Mouse (Mus musculus) heart, postnatal 25 days (tissue): ENCODE data around the gene Gm49340. TPM values are rescaled to one million over a fixed set of nuclear protein-coding genes. Genes with fewer than 3 reads are reported as not detected.
"Not testable (repeated sequence)": the region's sequence is repeated elsewhere in the genome, so short reads cannot be mapped to it uniquely, and the experiment has no call there.

Source experiments
- DNase-seq: peaks from one replicate; pipeline ENCODE4 v3.0.0; 2022; ENCODE audit warnings: low spot score
- intact Hi-C: fragments of 180-260 bp; cut with DNase I; formaldehyde crosslinking; loops from one replicate; pipeline ENCODE4 v1.15.1; 2025
- total RNA-seq, 2 experiments: library from RNA; stranded (reverse); gene quantifications; 2 replicates each; pipeline ENCODE4 v1.2.3; 2021

Gene Gm49340
- not detected for total RNA-seq

DNA sequence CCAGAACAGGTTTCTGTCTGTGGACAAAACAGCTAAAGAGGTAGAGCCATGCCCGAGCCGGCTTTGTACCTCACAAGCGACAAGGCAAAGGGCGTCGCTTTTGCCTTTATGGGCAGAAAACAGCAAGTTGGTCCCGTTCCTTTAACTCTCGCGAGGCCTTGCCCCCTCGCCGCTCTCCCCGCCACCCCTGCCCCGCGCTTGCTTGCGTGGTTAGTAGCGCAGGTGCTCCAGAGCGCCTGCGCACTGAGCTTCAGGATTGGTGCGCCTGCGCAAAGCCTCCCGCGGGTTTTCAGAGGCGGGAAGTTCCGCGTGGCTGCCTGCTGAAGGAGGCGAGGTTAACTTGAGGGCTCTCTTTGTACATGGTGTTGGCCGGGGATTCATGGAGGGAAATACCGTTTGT lies at the start of gene Gm49340, which contains the start of the genes Aspa and Spata22:
TSS of gene Gm49340 (plus strand) at position 300 of the 400 bp plus-strand sequence.
TSS of gene Aspa (minus strand) at position 155 of the 400 bp plus-strand sequence.
TSS of gene Spata22 (plus strand) at position 300 of the 400 bp plus-strand sequence.
- intact Hi-C loops, result no loop called here
- DNase-seq, result no peak

DNA sequence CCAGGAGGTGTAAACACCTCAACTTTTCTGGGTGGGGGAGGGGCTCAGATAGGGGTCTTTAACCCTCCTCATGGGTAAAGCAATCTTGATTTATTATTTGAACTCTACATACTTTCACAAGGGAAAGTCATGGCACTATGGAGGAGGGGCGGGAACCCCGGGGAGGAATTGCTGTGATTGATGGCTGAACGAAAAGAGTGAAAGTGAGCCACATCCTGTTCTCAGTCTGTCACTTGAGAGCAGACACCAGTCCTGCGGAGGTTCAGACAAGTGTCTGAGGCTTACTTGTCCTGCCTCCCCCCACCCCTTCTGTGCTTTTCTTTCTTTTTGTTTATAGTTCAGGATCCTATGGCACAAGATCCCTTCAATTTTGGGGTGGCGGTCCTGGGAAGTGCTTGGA lies 48.8 kb upstream of the Gm49340 start:
- intact Hi-C loops, result loop anchor here (5.0 kb wide), 4 partner anchors 43 to 208 kb away; partner anchors contain the start of gene Haspin
- no peak for DNase-seq

DNA sequence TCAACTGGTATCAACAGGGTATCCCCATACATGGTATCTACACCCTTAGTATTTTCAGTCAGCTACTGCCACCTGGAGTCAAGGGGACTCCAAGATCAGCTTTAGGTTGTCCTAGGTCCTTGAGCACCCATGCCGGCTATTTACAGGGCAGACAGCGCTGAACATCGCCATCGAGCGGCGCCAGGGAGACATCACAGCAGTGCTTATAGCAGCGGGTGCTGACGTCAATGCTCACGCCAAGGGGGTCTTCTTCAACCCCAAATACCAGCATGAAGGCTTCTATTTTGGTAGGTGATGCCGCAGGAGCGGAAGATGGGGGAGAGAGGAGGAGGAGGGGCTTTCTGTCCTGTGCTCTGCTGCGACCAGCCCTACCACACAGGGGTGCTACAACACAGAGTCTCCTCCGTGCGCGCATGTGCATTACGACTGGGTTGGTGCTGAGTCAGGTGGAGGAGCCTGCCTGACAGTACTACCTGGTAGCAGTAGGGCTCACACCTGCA lies 48.0 kb upstream of the Gm49340 start:
- intact Hi-C loops, result loop anchor here (5.0 kb wide), 4 partner anchors 44 to 209 kb away; partner anchors contain the start of gene Haspin
- DNase-seq, result no peak

DNA sequence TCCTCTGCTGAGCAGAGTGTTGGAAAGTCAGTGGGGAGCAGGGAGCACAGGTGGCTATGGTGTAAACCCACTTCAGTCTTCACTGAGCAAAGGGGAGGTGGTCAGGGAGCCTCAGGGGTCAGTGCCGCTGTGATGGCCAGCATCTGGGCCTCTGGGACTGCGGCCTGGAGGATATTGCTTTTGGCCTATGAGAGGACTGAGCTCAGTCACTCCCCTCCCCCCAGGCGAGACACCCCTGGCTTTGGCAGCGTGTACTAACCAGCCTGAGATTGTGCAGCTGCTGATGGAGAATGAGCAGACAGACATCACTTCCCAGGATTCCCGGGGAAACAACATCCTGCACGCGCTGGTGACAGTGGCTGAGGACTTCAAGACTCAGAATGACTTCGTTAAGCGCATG lies 46.2 kb upstream of the Gm49340 start:
- intact Hi-C loops, result loop anchor here (5.0 kb wide), 4 partner anchors 46 to 211 kb away; partner anchors contain the start of gene Haspin
- peak; percentile 29 for DNase-seq

DNA sequence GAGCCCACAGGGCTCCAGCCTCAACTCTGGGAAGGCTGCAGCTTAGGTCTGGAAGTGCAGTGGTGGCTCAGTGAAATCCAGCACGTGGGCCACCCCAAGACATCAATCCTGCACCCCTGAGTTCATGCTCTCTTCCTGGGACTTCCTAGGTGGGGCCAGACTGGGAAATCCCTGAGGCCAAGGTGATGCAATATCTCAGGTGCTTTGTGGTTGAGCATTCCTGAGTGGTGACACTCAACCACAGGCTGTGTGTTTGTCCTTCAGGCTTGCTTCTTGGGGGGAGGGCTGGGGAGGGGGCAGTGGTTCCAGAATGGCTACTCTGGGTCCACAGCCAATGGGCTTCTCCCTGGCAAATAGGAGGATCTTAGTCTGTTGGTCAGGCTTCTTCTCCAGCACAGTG lies 45.6 kb upstream of the Gm49340 start:
- intact Hi-C loops, result loop anchor here (5.0 kb wide), 4 partner anchors 47 to 212 kb away; partner anchors contain the start of gene Haspin
- DNase-seq, result no peak

DNA sequence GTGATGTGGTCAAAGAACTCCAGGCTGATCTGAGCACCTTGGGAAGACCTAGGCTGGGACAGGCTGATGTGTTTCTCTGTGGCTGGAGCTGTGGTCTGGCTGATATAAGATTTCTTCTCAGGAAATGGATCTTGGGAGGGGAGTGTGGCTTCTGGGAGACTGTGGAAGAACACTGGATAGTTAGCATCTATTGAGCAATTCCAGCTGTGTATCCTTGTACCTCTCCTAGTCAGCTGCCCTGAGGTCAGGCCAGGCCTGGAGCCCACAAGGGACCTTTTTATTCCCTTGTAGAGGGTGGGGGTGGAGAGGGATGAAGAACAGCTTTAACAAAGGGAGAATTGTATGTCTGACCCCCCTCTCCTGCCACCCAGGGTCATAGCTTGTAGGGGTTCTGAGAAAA lies 45.2 kb upstream of the Gm49340 start:
- intact Hi-C loops, result loop anchor here (5.0 kb wide), 4 partner anchors 47 to 212 kb away; partner anchors contain the start of gene Haspin
- no peak for DNase-seq

DNA sequence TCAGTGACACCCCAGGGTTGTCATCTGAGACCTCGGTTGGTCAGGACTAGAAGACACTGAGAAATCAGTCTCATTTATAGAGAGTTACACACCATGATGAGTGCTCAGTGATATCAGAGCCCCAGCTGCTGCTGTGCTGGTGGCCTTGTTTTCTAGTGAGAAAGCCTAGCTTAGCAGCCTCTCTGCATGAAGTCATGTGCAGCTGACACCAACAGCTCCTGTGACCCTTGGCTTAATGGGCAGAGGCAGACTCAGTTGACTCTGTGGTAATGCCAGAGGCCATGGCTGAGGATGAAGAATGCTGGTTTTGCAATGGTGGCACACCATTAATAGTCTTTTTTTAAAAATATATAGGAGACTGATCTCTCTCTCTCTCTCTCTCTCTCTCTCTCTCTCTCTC lies 39.9 kb upstream of the Gm49340 start:
- no peak for DNase-seq
- intact Hi-C loops, result no loop called here

DNA sequence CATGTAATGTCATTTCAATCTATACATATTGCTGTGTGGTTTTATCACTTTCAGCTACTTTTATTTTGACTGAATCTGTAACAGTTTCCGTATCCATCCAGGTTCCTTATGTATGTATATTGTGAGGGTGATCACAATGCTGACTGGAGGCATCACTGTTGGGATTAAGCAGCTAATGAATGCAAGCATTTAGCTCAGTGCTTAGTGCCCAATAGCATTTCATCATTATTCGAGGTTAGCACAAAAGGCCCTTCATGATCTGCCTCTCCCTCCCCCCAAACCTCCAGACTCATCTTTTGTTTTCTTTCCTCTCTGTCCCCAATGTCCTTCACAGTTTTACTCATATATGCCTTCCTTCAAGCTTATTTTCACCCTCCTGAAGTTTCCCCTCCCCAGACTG lies 26.4 kb upstream of the Gm49340 start:
- intact Hi-C loops, result no loop called here
- no peak for DNase-seq

DNA sequence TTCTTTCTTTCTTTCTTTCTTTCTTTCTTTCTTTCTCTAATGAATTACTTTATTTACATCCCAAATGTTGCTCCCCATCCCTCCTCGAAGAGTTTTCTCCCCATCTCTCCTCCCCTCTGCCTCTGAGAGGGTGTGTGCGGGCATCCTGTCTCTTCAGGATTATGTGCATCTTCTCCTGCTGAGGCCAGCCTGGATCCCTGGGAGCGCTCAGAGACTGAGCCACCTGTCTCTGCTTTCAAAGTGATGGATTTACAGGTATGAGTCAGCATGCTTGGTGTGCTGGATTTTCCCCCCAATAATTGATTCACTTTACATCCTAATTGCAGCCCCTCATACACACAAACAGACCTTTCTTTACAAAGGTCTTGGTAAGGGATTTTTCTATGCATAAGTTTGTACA lies 13.6 kb upstream of the Gm49340 start:
- intact Hi-C loops, result no loop called here
- no peak for DNase-seq

DNA sequence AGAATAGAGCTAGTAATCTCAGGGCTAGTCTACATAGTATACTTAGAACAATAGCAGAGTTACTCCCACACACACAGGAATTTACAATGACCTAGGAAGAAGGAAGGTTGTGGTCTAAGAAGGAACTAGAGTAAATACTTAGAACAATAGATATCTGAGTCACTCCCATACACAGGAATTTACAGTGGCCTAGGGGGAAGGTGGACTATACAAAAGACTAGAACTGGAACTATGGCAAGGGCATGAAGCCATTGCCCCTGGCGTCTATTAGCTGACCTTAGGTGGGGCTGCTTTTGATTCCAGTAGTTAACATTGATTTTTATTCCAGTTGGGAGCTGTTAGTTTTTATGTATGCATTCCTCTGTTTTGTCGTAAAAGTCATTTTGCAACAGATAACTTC lies 11.0 kb upstream of the Gm49340 start:
- DNase-seq, intact Hi-C loops: not testable (repeated sequence)

DNA sequence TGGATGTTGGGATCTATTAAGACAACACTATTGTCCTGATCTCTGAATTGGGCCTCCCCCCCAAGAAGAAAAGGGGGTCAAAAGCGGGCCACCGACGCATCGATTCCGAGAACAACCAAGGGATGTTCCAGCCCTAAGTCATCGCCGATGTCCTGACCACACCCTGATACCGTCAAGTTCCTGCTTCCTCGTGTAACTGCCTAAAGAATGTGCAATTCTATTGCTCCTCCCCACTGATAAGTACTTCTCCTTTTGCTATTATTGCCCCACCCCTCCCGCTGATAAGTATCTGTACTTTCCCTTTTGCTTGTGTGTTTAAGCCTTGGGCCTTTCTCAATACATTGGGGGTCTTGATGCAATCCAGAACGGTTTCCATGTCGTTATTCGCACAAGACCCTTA lies 8.5 kb upstream of the Gm49340 start:
- DNase-seq, intact Hi-C loops: not testable (repeated sequence)

DNA sequence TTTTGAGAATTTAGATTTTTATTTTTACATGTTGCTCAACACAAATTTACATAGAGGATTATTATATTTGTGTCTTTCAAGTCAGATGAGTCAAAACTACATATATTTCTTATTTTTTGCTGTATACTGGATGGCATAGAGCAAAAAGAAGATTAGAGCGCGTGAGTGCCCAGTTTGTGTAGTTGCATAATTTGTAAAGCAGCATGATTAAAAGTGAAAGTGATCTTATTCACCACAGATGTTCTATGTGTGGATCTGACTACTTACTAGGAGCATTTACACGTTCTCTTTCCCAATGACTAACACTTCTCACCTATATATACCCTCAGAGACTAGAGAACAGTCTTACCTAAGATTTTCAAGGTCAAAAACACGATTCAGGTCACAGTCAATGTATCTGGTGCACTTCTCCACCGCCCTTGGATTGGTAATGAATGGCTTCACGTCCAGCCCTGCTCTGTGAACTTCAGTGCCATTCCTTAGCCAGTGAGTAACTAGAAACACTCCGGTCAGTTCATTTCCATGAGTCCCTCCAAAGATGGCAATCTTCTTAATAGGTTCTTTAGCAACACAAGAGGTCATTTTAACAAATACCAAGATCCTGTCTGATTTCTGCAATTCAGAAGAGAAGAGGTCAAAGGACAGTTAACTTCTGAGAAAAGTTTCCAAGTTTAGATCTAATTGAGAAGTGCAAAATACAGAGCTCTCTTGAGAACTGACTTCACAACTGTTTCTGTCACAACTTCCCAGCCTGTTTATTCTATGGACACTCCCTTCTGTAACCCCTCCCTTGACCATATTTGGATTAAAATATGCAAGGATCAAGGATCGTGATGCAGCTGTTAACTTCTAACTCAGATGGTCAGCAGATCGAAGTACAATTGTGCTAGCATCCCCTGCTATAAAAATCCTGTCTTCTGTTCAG lies 5.4 kb upstream of the Gm49340 start:
- intact Hi-C loops, result no loop called here
- no peak for DNase-seq

DNA sequence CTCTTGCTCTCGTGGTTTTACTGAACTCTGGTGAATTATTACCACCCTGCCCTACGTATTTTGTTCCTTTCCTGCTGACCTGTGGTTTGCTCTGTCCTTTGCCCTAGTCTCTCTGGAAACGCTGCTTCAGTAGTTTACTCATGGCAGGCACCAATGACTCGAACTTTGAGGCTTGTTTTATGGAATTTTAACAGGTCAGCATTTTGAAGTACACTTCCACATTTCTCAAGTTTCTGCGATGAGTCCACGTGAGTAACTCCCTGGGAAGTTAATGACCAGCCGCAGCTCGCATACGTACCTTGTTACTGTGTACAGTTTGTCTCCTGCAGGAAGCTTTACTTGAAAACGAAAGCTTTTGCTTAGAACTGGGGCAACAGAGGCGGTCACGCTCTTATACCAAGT lies 3.1 kb upstream of the Gm49340 start:
- no peak for DNase-seq
- intact Hi-C loops, result no loop called here

DNA sequence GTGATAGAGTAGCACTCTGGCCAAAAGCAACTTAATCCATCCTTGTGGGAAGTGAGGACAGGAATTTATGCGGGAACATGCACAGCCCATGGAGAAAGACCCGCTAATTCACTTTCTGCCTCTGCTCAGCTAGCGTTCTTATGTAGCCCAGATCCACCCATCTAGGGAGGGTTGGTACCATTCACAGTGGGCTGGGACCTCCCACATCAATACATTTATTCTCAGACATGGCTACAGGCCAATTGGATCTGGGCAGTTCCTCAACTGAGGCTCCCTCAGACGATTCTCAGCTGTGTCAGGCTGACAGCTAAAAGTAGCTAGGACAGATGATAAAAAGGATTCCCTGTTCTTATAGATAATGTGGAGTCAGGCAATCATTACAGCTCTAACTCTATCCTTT lies 2.2 kb upstream of the Gm49340 start:
- intact Hi-C loops, result no loop called here
- no peak for DNase-seq

DNA sequence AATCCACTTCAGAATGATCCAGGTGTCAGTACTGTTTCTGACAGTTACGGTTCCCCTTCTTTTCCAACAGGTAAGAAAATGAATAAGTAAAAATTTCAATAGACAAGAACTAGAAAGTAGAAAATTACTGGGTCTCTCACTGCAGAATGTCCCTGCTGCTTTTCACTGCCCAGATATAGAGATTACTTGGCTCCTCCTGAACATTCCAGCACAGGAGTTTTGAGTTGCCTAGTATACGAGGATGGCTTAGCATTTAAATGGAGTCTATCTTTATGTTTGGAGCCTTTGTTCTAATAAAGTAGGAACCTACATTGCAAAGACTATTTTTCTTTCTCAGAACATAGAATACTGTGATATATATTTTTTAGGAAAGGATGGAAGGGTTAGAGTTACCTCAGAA lies 3.8 kb downstream of the Gm49340 start:
- no peak for DNase-seq
- intact Hi-C loops, result no loop called here

DNA sequence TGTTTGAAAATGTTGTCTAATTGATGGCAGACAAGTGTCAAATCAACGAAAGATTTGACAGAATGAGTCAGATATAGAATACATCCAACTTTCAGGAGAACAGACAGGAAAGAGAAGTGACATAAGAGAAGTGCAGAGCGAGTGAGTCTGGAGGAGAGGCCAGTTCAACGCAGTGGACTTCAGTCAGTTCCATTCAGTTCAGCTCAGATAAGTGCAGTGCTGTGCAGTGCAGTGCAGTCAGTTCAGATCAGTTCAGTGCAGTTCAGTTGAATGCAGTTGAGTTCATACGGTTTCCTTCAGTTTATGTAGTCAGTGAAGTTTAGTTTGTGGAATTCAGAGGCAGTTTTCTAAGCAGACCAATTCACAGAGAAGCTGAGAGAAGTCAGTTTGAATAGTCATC lies 7.4 kb downstream of the Gm49340 start:
- intact Hi-C loops, result no loop called here
- DNase-seq, result no peak

DNA sequence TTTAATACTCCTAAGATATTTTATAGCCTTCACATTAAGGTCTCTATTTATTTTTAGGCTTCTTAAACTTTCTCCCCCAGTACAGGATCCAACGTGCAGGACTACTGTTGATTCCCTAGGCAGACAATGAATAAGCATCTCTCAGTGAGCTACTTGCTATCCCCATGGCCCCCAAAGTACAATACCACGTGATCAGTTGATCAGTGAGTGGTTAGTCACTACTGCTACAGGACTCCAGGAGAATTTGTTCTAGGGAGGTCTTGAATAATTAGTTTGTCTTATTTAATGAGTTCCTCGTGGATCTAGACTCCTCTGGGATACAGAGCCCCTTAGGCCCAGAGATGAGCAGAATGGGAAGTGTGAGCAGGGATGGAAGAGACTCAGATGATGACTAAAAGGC lies 20.9 kb downstream of the Gm49340 start, which contains the start of gene Olfr20:
TSS of gene Olfr20 (plus strand) at position 301 of the 400 bp plus-strand sequence.
- intact Hi-C loops, result no loop called here
- DNase-seq, result no peak

DNA sequence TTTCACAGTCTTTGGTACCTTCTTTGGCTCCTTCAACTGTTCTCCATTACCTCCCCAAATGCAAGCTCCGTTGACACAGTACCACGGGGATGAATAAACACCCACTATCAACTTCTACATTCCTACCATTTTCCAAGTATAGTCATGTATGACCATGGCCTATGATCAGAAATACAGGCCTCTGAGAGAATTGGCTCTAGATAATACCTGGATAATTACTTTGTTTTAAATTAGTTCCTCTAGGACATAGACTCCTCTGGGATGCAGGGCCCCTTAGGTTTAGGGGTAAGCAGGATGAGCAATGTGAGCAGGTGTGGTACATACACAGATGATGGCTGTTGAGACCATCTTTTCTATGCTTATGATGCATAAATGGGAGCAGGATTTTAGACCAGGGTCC lies 41.4 kb downstream of the Gm49340 start, which contains the start of gene Olfr376:
TSS of gene Olfr376 (plus strand) at position 301 of the 400 bp plus-strand sequence.
- DNase-seq, result no peak
- intact Hi-C loops, result no loop called here

DNA sequence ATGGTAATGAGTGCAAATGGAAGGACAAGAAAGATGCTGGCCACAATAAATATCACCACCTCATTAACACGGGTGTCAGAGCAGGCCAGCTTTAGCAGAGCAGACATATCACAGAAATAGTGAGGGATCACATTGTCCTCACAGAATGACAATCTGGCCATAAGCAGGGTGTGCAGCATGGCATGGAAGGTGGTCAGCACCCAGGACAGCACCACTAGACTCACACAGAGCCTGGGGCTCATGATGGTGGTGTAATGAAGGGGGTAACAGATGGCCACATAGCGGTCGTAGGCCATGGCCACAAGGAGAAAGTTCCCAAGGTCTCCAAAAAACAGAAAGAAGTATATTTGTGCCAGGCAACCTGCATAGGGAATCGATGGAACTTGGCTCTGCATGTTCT lies 65.8 kb downstream of the Gm49340 start:
- intact Hi-C loops, result no loop called here
- DNase-seq, result no peak

DNA sequence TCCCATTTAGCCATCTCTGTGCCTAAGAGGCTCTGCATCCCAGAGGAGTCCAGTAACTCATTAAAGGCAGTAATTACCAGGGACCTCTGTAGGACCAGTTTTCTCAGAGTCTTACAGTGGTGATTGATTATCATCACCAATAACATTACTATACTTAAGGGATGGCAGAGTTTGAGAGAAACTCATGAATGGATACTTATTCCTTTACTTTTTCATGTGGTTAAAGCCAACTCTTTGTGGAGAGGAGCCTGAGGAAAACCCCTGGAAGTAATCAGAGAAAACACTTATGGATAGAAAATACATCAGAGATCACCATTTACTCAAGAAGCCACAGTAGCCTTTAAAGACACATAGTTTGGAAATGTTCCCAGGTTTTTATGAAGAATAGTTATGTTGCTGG lies 70.0 kb downstream of the Gm49340 start, which contains the start of gene Olfr1:
TSS of gene Olfr1 (minus strand) at position 101 of the 400 bp plus-strand sequence.
- no peak for DNase-seq
- intact Hi-C loops, result no loop called here
